In the genomic region with DNA sequence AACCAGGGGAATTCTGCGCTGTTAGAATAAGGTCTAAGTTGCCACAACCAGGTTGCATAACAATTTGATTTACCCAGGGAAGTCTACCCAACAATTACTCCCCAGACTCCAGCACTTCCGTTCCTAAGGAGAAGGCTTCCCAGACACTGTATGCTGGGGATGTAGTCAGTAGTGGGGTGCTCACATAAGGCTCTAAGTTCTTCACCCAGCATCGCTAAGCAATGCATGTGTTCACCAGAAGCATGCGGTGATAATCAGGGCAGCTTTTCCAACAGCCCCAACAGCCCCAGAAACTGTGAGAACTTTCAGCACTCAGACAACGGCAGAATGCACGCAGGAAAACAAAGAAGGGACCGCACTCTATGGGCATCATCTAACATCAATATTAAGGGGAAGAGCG, we compare ENCODE assay signal across 17 mouse cellular contexts.
DNase-seq lines count a peak whose midpoint lies in the region; ATAC-seq lines count a peak whose summit lies in the region.
"Had no signal": no experiment of that assay in that cellular context is flagged by ENCODE, and none has a peak within 500 bp of the region (broad histone marks: within the 10 kb centered on the region; RNA-seq: fewer than 3 reads in every experiment).

No protein-coding gene starts in this region.

- H3K4me2 ChIP-seq in hindbrain, embryonic 14.5 days (replicated peaks): no peak overlapping the region
- no peak overlapping the region for H3K4me2 ChIP-seq in midbrain, embryonic 11.5 days
- no peak overlapping the region for H3K4me2 ChIP-seq in midbrain, embryonic 14.5 days (ENCODE audit: low read length)
- no peak overlapping the region for H3K4me2 ChIP-seq in embryonic facial prominence, embryonic 11.5 days (ENCODE audit: low read depth, low read length)
- H3K4me2 ChIP-seq: forebrain, embryonic 15.5 days; heart, embryonic 13.5 days had no signal

- H3K27me3 ChIP-seq in hindbrain, embryonic 10.5 days (ENCODE audit: insufficient read depth, poor library complexity, severe bottlenecking): no peaks in the 10 kb centered on the region
- H3K27me3 ChIP-seq in hindbrain, embryonic 14.5 days (ENCODE audit: control insufficient read depth, insufficient read depth, low read length): no peaks in the 10 kb centered on the region
- no peaks in the 10 kb centered on the region for H3K27me3 ChIP-seq in midbrain, embryonic 11.5 days (ENCODE audit: control insufficient read depth, insufficient read depth, low read length)
- no peaks in the 10 kb centered on the region for H3K27me3 ChIP-seq in midbrain, embryonic 14.5 days (ENCODE audit: control insufficient read depth, insufficient read depth, low read length)
- H3K27me3 ChIP-seq in embryonic facial prominence, embryonic 11.5 days (ENCODE audit: control insufficient read depth, insufficient read depth, low read length): no peaks in the 10 kb centered on the region
- no peaks in the 10 kb centered on the region for H3K27me3 ChIP-seq in limb, embryonic 10.5 days (ENCODE audit: low read depth, poor library complexity, severe bottlenecking)
- H3K27me3 ChIP-seq: forebrain, embryonic 15.5 days; heart, embryonic 13.5 days had no signal

- peak overlapping the region; percentile 47 for H3K27ac ChIP-seq in hindbrain, embryonic 10.5 days
- H3K27ac ChIP-seq in hindbrain, embryonic 14.5 days: no peak overlapping the region
- H3K27ac ChIP-seq in midbrain, embryonic 11.5 days (ENCODE audit: low read depth, low read length): no peak overlapping the region
- H3K27ac ChIP-seq in midbrain, embryonic 14.5 days (replicated peaks; ENCODE audit: low read depth, low read length): no peak overlapping the region
- no peak overlapping the region for H3K27ac ChIP-seq in embryonic facial prominence, embryonic 11.5 days (replicated peaks; ENCODE audit: low read depth, low read length)
- H3K27ac ChIP-seq in limb, embryonic 10.5 days: peak overlapping the region; percentile 66
- H3K27ac ChIP-seq: forebrain, embryonic 15.5 days; heart, embryonic 13.5 days had no signal

- H3K36me3 ChIP-seq in hindbrain, embryonic 10.5 days: no peaks in the 10 kb centered on the region
- H3K36me3 ChIP-seq in hindbrain, embryonic 14.5 days (replicated peaks; ENCODE audit: control insufficient read depth, insufficient read depth): no peaks in the 10 kb centered on the region
- H3K36me3 ChIP-seq in midbrain, embryonic 11.5 days (ENCODE audit: control insufficient read depth, insufficient read depth, low read length): no peaks in the 10 kb centered on the region
- no peaks in the 10 kb centered on the region for H3K36me3 ChIP-seq in midbrain, embryonic 14.5 days (ENCODE audit: control insufficient read depth, insufficient read depth, low read length)
- no peaks in the 10 kb centered on the region for H3K36me3 ChIP-seq in embryonic facial prominence, embryonic 11.5 days (replicated peaks; ENCODE audit: control insufficient read depth, insufficient read depth, low read depth, low read length)
- no peaks in the 10 kb centered on the region for H3K36me3 ChIP-seq in limb, embryonic 10.5 days
- H3K36me3 ChIP-seq: forebrain, embryonic 15.5 days; heart, embryonic 13.5 days had no signal

- no peak overlapping the region for H3K9ac ChIP-seq in hindbrain, embryonic 14.5 days
- no peak overlapping the region for H3K9ac ChIP-seq in midbrain, embryonic 11.5 days (ENCODE audit: low read length)
- H3K9ac ChIP-seq in midbrain, embryonic 14.5 days (replicated peaks; ENCODE audit: low read length): no peak overlapping the region
- H3K9ac ChIP-seq in embryonic facial prominence, embryonic 11.5 days (replicated peaks; ENCODE audit: low read length): no peak overlapping the region
- H3K9ac ChIP-seq: forebrain, embryonic 15.5 days; heart, embryonic 13.5 days had no signal

- H3K4me3 ChIP-seq in hindbrain, embryonic 10.5 days: no peak overlapping the region
- H3K4me3 ChIP-seq in hindbrain, embryonic 14.5 days (replicated peaks; ENCODE audit: low read length): no peak overlapping the region
- H3K4me3 ChIP-seq in midbrain, embryonic 11.5 days (ENCODE audit: low read depth, low read length): no peak overlapping the region
- no peak overlapping the region for H3K4me3 ChIP-seq in midbrain, embryonic 14.5 days (replicated peaks; ENCODE audit: low read depth, low read length)
- no peak overlapping the region for H3K4me3 ChIP-seq in embryonic facial prominence, embryonic 11.5 days (ENCODE audit: low read depth, low read length)
- H3K4me3 ChIP-seq in limb, embryonic 10.5 days: no peak overlapping the region
- H3K4me3 ChIP-seq: forebrain, embryonic 15.5 days; heart, embryonic 13.5 days had no signal

- no peaks in the 10 kb centered on the region for H3K9me3 ChIP-seq in hindbrain, embryonic 10.5 days
- no peaks in the 10 kb centered on the region for H3K9me3 ChIP-seq in hindbrain, embryonic 14.5 days (ENCODE audit: control insufficient read depth, low read length)
- H3K9me3 ChIP-seq in midbrain, embryonic 11.5 days (ENCODE audit: control insufficient read depth, low read length): no peaks in the 10 kb centered on the region
- no peaks in the 10 kb centered on the region for H3K9me3 ChIP-seq in midbrain, embryonic 14.5 days (ENCODE audit: control insufficient read depth, low read length)
- H3K9me3 ChIP-seq in embryonic facial prominence, embryonic 11.5 days (replicated peaks; ENCODE audit: control insufficient read depth, low read length): no peaks in the 10 kb centered on the region
- no peaks in the 10 kb centered on the region for H3K9me3 ChIP-seq in limb, embryonic 10.5 days (replicated peaks)
- H3K9me3 ChIP-seq: forebrain, embryonic 15.5 days; heart, embryonic 13.5 days had no signal

- H3K4me1 ChIP-seq in hindbrain, embryonic 10.5 days (replicated peaks): peaks cover 23% of the 10 kb centered on the region
- no peaks in the 10 kb centered on the region; the same call in 1 of the 2 replicates for H3K4me1 ChIP-seq in hindbrain, embryonic 14.5 days (replicated peaks; ENCODE audit: control insufficient read depth, insufficient read depth, low read length)
- H3K4me1 ChIP-seq in midbrain, embryonic 11.5 days (ENCODE audit: control insufficient read depth, insufficient read depth, low read length): peaks cover 7% of the 10 kb centered on the region
- H3K4me1 ChIP-seq in midbrain, embryonic 14.5 days (ENCODE audit: control insufficient read depth, insufficient read depth, low read length): no peaks in the 10 kb centered on the region
- peaks cover 3% of the 10 kb centered on the region; the same call in 1 of the 2 replicates for H3K4me1 ChIP-seq in embryonic facial prominence, embryonic 11.5 days (ENCODE audit: control insufficient read depth, insufficient read depth, low read length)
- peaks cover 21% of the 10 kb centered on the region for H3K4me1 ChIP-seq in limb, embryonic 10.5 days
- H3K4me1 ChIP-seq: heart, embryonic 13.5 days had no signal

- peak; percentile 13 for DNase-seq in hindbrain, embryonic 10.5 days (ENCODE audit: low spot score)
- no peak for DNase-seq in hindbrain, embryonic 14.5 days (ENCODE audit: low spot score)
- peak; percentile 85 for DNase-seq in midbrain, embryonic 11.5 days (ENCODE audit: low spot score, missing footprints)
- no peak for DNase-seq in midbrain, embryonic 14.5 days
- peak; percentile 28 for DNase-seq in embryonic facial prominence, embryonic 11.5 days (ENCODE audit: low spot score)
- DNase-seq in limb, embryonic 10.5 days (ENCODE audit: low spot score): no peak
- DNase-seq in Muller cell, postnatal 12 days (ENCODE audit: inconsistent ontology term): no peak
- DNase-seq: adrenal gland, adult 8-10 months; adrenal gland, postnatal 36 days; cerebellum, adult 2 months; cerebellum, postnatal 10 days; gastrocnemius, postnatal 14 days; heart, postnatal 36 days; kidney, adult 8-10 months had no signal

- 43% methylated on average over 8 of the region's 8 CpGs for WGBS in hindbrain, embryonic 10.5 days
- WGBS in hindbrain, embryonic 14.5 days: 40% methylated on average over 8 of the region's 8 CpGs
- WGBS in midbrain, embryonic 11.5 days: 51% methylated on average over 8 of the region's 8 CpGs
- WGBS in midbrain, embryonic 14.5 days: 31% methylated on average over 8 of the region's 8 CpGs
- WGBS in embryonic facial prominence, embryonic 11.5 days: 59% methylated on average over 8 of the region's 8 CpGs
- 79% methylated on average over 8 of the region's 8 CpGs for WGBS in limb, embryonic 10.5 days

- no peak for ATAC-seq in hindbrain, embryonic 14.5 days (ENCODE audit: low FRiP score)
- ATAC-seq in midbrain, embryonic 11.5 days (ENCODE audit: low FRiP score): no peak
- ATAC-seq in midbrain, embryonic 14.5 days (ENCODE audit: low FRiP score, low TSS enrichment): no peak
- ATAC-seq in embryonic facial prominence, embryonic 11.5 days (replicated peaks; ENCODE audit: insufficient number of reproducible peaks, low FRiP score, low TSS enrichment, low read depth): no peak
- ATAC-seq: forebrain, embryonic 15.5 days; intestine, embryonic 16.5 days had no signal

Comparison
In these comparisons a context has a peak if more than half of its experiments do, and no peak if none do; other contexts are left out.
1. DNase-seq: peak in hindbrain, embryonic 10.5 days (single experiment), midbrain, embryonic 11.5 days (single experiment) and embryonic facial prominence, embryonic 11.5 days (single experiment); none in hindbrain, embryonic 14.5 days (single experiment), midbrain, embryonic 14.5 days (single experiment), limb, embryonic 10.5 days (single experiment) and Muller cell, postnatal 12 days (single experiment).
2. H3K27ac ChIP-seq: peak in hindbrain, embryonic 10.5 days (single experiment) and limb, embryonic 10.5 days (single experiment); none in hindbrain, embryonic 14.5 days (single experiment), midbrain, embryonic 11.5 days (single experiment), midbrain, embryonic 14.5 days (single experiment) and embryonic facial prominence, embryonic 11.5 days (single experiment).